Mouse (Mus musculus) urinary bladder, postnatal 0 days (tissue): Measurements from ENCODE around the gene Gm4027. TPM values are rescaled to one million over a fixed set of nuclear protein-coding genes. Genes with fewer than 3 reads are reported as not detected.

Experiments
- polyA plus RNA-seq: library from polyadenylated mRNA; unstranded; fragments of >200 nt; fragmentation: Nextera tagmentation; extraction: Ambion mirVana; gene quantifications from 2 replicates; pipeline ENCODE4 v1.2.1, GENCODE M21; 2015

Gene Gm4027
- polyA plus RNA-seq: not detected in 2 replicates

GRCm38 (mm10) chr12:87618569-87618968 lies at the start of gene Gm4027:
TSS of gene Gm4027 (plus strand) at chr12:87618869.

GRCm38 (mm10) chr12:87602388-87602787 lies 16.3 kb upstream of the Gm4027 start, which contains the start of gene Oog1:
TSS of gene Oog1 (plus strand) at chr12:87602688.

GRCm38 (mm10) chr12:87644520-87644919 lies 25.9 kb downstream of the Gm4027 start, which contains the start of gene Gm16381:
TSS of gene Gm16381 (minus strand) at chr12:87644620.

Other genes starting within 250 kb of the Gm4027 start
- 97.7 and 114 TPM in 2 replicates for gene Sptlc2, start 230.5 kb upstream of the Gm4027 start, polyA plus RNA-seq
- 253 and 269 TPM in 2 replicates for gene Slirp, start 175.0 kb upstream of the Gm4027 start, polyA plus RNA-seq
- 22.4 and 24.9 TPM in 2 replicates for gene Alkbh1, start 174.9 kb upstream of the Gm4027 start, polyA plus RNA-seq
- gene Snw1, start 146.6 kb upstream of the Gm4027 start, polyA plus RNA-seq: 67.3 and 69.9 TPM in 2 replicates
- not detected in 2 replicates for gene Gm5788, start 124.1 kb upstream of the Gm4027 start, polyA plus RNA-seq
- gene Gm8300, start 104.6 kb upstream of the Gm4027 start, polyA plus RNA-seq: not detected in 2 replicates
- gene Oog1, start 16.2 kb upstream of the Gm4027 start, polyA plus RNA-seq: not detected in 2 replicates
- not detected in 2 replicates for gene Gm16381, start 25.8 kb downstream of the Gm4027 start, polyA plus RNA-seq
- not detected in 2 replicates for gene Gm21319, start 156.9 kb downstream of the Gm4027 start, polyA plus RNA-seq
- not detected in 2 replicates for gene Gm21936, start 176.6 kb downstream of the Gm4027 start, polyA plus RNA-seq
- gene BB287469, start 197.7 kb downstream of the Gm4027 start, polyA plus RNA-seq: not detected in 2 replicates
- not detected in 2 replicates for gene Gm2001, start 223.5 kb downstream of the Gm4027 start, polyA plus RNA-seq